Mouse (Mus musculus) forebrain, embryonic 10.5 days (tissue): ENCODE data around the gene Crebzf. TPM values are rescaled to one million over a fixed set of nuclear protein-coding genes. Genes with fewer than 3 reads are reported as not detected.

Experiments
- DNase-seq: peaks from one replicate; pipeline ENCODE4 v3.0.0-alpha.2; 2017; ENCODE audit warnings: low spot score; ENCODE audit errors: extremely low spot score
- H3K27ac ChIP-seq: fragments of 300-500 bp; sonication (generic); 2 replicates; pipeline ENCODE4 v1.5.1; 2016; ENCODE audit warnings: mild to moderate bottlenecking
- H3K27me3 ChIP-seq: fragments of 300-500 bp; sonication (generic); 2 replicates; pipeline ENCODE4 v1.6.1; 2016; ENCODE audit warnings: mild to moderate bottlenecking; ENCODE audit not compliant: poor library complexity, severe bottlenecking
- H3K36me3 ChIP-seq: fragments of 300-500 bp; sonication (generic); replicated peaks from 2 replicates; pipeline ENCODE4 v1.6.1; 2016; ENCODE audit warnings: mild to moderate bottlenecking, moderate library complexity
- H3K4me1 ChIP-seq: fragments of 300-500 bp; sonication (generic); 2 replicates; pipeline ENCODE4 v1.6.1; 2016
- H3K4me3 ChIP-seq: fragments of 300-500 bp; sonication (generic); 2 replicates; pipeline ENCODE4 v1.5.1; 2016; ENCODE audit warnings: mild to moderate bottlenecking, moderate library complexity
- H3K9me3 ChIP-seq: fragments of 300-500 bp; sonication (generic); 2 replicates; pipeline ENCODE4 v1.6.1; 2016; ENCODE audit warnings: mild to moderate bottlenecking, moderate library complexity
- WGBS: fragments of 180-500 bp; shearing (Covaris S2); methylation state at CpG from one replicate; pipeline ENCODE4 v1.1.7; 2016; 5-methylcytosine and 5-hydroxymethylcytosine counted together
- polyA plus RNA-seq: library from polyadenylated mRNA; unstranded; fragments of >200 nt; fragmentation: Nextera tagmentation; extraction: Ambion mirVana; gene quantifications from 2 replicates; pipeline ENCODE4 v1.2.1, GENCODE M21; 2016

Crebzf gene
- polyA plus RNA-seq = 21.8 and 24.2 TPM in 2 replicates

- H3K36me3 ChIP-seq = peaks cover 23% of the 10 kb centered on the region
- under 1% methylated on average over 54 of the region's 54 CpGs for whole genome bisulfite sequencing
- H3K9me3 ChIP-seq = no peaks in the 10 kb centered on the region
Observed at GRCm38 (mm10) chr7:90442518-90443080, at the start of gene Crebzf. Gene Crebzf (plus strand): TSS chr7:90442729.

GRCm38 (mm10) chr7:90395073-90395472, 47.5 kb upstream of the Crebzf start:
- Histone ChIP-seq H3K36me3 (no peaks in the 10 kb centered on the region), H3K27me3 (no peaks in the 10 kb centered on the region), H3K4me1 (0 out of 2 replicates have a peak, but pooled peaks cover under 1% of the 10 kb centered on the region), H3K9me3 (no peaks in the 10 kb centered on the region), H3K4me3 (no peak overlapping the region), H3K27ac (no peak overlapping the region)
- WGBS = 61% methylated on average over 4 of the region's 4 CpGs
- no peak for DNase-seq

More at GRCm38 (mm10) chr7:90442518-90443080, at the start of gene Crebzf:
- Histone ChIP-seq H3K27ac (peak within 1 kb of the TSS; percentile 99), H3K4me1 (peaks cover 22% of the 10 kb centered on the region), H3K4me3 (peak within 1 kb of the TSS; percentile 94), H3K27me3 (no peaks in the 10 kb centered on the region)
- peak; percentile 94 for DNase-seq

- no peak for DNase-seq
- no peaks in the 10 kb centered on the region for H3K9me3 ChIP-seq
- 83% methylated on average over 5 of the region's 5 CpGs for WGBS
- no peaks in the 10 kb centered on the region for H3K27me3 ChIP-seq
- no peaks in the 10 kb centered on the region for H3K4me1 ChIP-seq
- no peak overlapping the region for H3K27ac ChIP-seq
- H3K36me3 ChIP-seq = no peaks in the 10 kb centered on the region
- no peak overlapping the region for H3K4me3 ChIP-seq
Observed at GRCm38 (mm10) chr7:90395928-90396327, 46.6 kb upstream of the Crebzf start.

- WGBS = 56% methylated on average over 3 of the region's 3 CpGs
- Histone ChIP-seq H3K27me3 (no peaks in the 10 kb centered on the region), H3K9me3 (no peaks in the 10 kb centered on the region), H3K4me1 (no peaks in the 10 kb centered on the region), H3K27ac (no peak overlapping the region), H3K4me3 (no peak overlapping the region), H3K36me3 (no peaks in the 10 kb centered on the region)
- DNase-seq = no peak
Observed at GRCm38 (mm10) chr7:90409934-90410333, 32.6 kb upstream of the Crebzf start.

DNA sequence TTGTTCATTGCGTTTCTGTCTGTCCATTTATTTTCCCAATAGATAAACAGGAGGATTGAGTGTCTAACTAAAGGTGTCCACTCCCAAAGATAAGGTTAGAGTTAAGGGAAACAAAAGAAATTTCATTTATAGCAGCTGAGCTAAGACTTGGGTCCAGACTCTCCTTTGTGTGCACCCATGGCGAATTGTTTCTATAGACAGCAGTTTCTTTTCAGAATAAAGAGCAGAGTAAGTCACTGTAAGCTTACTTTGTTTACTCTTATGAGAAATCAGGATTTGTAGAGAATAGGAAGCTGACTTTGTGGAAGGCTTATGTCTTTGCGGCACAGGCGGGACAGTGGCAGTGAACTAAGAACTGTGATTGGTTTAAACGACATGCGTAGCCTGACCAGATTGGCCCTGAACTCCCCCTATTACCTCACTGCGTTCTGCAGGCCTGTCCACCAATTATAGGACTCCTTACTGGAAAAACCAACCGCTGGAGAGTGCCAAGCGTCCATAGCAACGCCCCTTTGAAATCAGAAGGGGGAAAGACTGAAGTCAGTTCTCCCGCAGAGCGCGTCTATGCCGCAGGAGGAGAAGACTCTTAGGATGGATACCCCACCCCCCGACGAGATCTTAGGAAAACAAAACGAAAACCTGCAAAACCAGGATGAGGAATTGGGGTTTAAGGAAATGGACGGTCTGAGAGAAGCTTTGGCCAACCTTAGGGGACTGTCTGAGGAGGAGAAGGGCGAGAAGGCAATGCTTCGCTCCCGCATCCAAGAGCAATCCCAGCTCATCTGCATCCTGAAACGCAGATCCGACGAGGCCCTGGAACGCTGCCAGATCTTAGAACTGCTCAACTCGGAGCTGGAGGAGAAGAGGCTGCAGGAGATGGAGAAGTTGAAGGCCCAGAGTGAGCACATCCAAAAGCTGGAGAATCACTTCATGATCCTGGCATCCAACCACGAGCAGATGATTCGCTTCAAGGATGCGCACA, 16.2 kb upstream of the Crebzf start, which contains the start of gene Ccdc89:
Ccdc89 (plus strand) TSS at position 558 of the 982 bp plus-strand sequence.
- Histone ChIP-seq H3K4me1 (peaks cover 12% of the 10 kb centered on the region; the same call in 1 of the 2 replicates), H3K27me3 (no peaks in the 10 kb centered on the region), H3K9me3 (no peaks in the 10 kb centered on the region), H3K4me3 (peak within 1 kb of the TSS; percentile 50), H3K27ac (peak within 1 kb of the TSS; percentile 21), H3K36me3 (no peaks in the 10 kb centered on the region)
- DNase-seq = peak; percentile 71
- WGBS = 27% methylated on average over 29 of the region's 29 CpGs

GRCm38 (mm10) chr7:90427006-90427405, 15.5 kb upstream of the Crebzf start:
- H3K4me3 ChIP-seq = peak overlapping the region; percentile 50
- peaks cover 12% of the 10 kb centered on the region; the same call in 1 of the 2 replicates for H3K4me1 ChIP-seq
- no peaks in the 10 kb centered on the region for H3K27me3 ChIP-seq
- no peaks in the 10 kb centered on the region for H3K9me3 ChIP-seq
- DNase-seq = no peak
- WGBS = 74% methylated on average over 9 of the region's 9 CpGs
- H3K27ac ChIP-seq = no peak overlapping the region
- no peaks in the 10 kb centered on the region for H3K36me3 ChIP-seq

DNA sequence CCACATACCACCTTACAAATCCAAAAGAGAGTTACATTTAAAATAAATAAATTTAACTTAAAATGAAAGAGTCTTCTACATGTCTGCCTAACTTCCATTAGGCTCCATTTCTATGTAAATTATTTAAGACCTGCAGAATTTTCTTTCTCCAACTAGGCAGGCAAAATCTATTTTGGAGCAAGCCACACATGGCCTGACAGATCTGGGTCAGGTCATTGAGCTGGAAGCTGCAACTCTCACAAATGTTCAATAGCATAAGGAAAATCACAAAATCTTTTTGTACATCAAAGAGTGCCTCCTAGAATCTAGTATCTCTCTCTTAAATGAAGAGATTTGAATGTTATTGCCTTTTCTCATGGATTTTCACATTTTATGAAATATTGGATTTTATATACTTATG, 10.3 kb upstream of the Crebzf start:
- no peak overlapping the region for H3K27ac ChIP-seq
- DNase-seq = no peak
- no peaks in the 10 kb centered on the region for H3K9me3 ChIP-seq
- no peaks in the 10 kb centered on the region; the same call in 1 of the 2 replicates for H3K4me1 ChIP-seq
- no peaks in the 10 kb centered on the region for H3K27me3 ChIP-seq
- H3K4me3 ChIP-seq = no peak overlapping the region
- H3K36me3 ChIP-seq = no peaks in the 10 kb centered on the region

DNA sequence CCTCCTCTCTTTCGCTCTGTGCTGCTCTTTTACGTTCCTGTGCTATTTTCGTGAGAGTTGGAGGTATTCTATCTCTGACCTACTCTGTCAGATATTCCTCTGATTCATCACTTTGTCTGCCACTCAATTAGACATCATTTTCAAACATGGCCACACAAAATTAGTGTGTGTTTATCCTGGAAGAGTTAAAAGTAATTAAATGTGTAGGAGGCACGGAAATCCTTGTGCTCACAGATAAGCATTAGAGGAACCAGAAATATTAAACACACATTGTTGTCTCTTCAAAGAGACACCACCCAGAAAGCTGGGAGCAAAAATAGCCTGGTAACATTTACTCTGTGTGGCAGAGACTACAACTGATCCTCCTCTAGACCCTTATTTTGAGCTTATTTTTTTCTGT, 2.5 kb upstream of the Crebzf start:
- H3K27ac ChIP-seq = no peak overlapping the region
- peaks cover 10% of the 10 kb centered on the region for H3K4me1 ChIP-seq
- no peaks in the 10 kb centered on the region for H3K9me3 ChIP-seq
- no peak overlapping the region for H3K4me3 ChIP-seq
- 0 out of 2 replicates have a peak, but pooled peaks cover 5% of the 10 kb centered on the region for H3K36me3 ChIP-seq
- 93% methylated on average over 4 of the region's 4 CpGs for WGBS
- no peaks in the 10 kb centered on the region for H3K27me3 ChIP-seq
- DNase-seq = no peak

GRCm38 (mm10) chr7:90442070-90442469, 459 bp upstream of the Crebzf start:
- Histone ChIP-seq H3K4me3 (peak overlapping the region; percentile 94), H3K4me1 (peaks cover 22% of the 10 kb centered on the region), H3K36me3 (peaks cover 18% of the 10 kb centered on the region), H3K27me3 (no peaks in the 10 kb centered on the region), H3K9me3 (no peaks in the 10 kb centered on the region), H3K27ac (peak overlapping the region; percentile 99)
- WGBS = 9% methylated on average over 4 of the region's 4 CpGs
- DNase-seq = no peak

DNA sequence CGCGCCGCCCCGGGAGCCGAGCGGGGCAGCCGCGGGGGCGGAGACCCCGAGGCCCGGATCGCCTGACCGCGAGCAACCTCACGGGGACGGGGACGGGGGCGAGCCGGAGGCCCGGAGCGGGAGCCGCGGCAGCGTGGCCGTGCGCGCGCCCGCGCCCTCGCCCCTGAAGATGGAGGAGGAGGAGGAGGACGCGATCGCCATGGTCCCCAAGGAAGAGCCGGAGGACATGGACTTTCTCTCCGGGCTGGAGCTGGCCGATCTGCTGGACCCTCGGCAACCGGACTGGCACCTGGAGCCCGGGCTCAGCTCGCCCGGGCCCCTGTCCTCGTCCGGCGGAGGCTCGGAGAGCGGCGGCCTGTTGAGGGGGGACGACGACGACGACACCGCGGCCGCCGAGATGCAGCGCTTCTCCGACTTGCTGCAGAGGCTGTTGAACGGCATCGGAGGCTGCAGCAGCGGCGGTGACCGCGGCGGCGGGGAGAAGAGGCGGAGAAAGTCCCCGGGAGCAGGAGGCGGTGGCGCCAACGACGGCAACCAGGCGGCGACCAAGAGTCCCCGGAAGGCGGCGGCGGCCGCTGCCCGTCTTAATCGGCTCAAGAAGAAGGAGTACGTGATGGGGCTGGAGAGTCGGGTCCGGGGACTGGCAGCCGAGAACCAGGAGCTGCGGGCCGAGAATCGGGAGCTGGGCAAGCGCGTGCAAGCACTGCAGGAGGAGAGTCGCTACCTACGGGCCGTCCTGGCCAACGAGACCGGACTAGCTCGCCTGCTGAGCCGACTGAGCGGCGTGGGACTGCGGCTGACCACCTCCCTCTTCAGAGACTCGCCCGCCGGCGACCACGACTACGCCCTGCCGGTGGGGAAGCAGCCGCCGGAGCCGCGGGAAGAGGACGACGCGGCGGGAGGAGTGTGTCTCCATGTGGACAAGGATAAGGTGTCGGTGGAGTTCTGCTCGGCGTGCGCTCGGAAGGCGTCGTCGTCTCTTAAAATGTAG, 867 bp downstream of the Crebzf start:
- H3K4me1 ChIP-seq = peaks cover 22% of the 10 kb centered on the region
- peak overlapping the region; percentile 99 for H3K27ac ChIP-seq
- H3K4me3 ChIP-seq = peak overlapping the region; percentile 94
- no peaks in the 10 kb centered on the region for H3K9me3 ChIP-seq
- under 1% methylated on average over 123 of the region's 123 CpGs for WGBS
- peaks cover 31% of the 10 kb centered on the region for H3K36me3 ChIP-seq
- DNase-seq = peak; percentile 65
- no peaks in the 10 kb centered on the region for H3K27me3 ChIP-seq

GRCm38 (mm10) chr7:90444206-90444605, 1.7 kb downstream of the Crebzf start:
- H3K9me3 ChIP-seq = no peaks in the 10 kb centered on the region
- peak overlapping the region; percentile 94 for H3K4me3 ChIP-seq
- WGBS = under 1% methylated on average over 6 of the region's 6 CpGs
- no peaks in the 10 kb centered on the region for H3K27me3 ChIP-seq
- peaks cover 37% of the 10 kb centered on the region for H3K36me3 ChIP-seq
- peaks cover 22% of the 10 kb centered on the region for H3K4me1 ChIP-seq
- DNase-seq = no peak
- H3K27ac ChIP-seq = peak overlapping the region; percentile 99
